Mouse (Mus musculus) bone marrow, adult 2 months (tissue): ENCODE measurements around the gene Arhgap33. TPM values are rescaled to one million over a fixed set of nuclear protein-coding genes. Genes with fewer than 3 reads are reported as not detected.

Experiments
- H3K27ac ChIP-seq: fragments of 200-500 bp; 2 replicates; pipeline ENCODE4 v1.5.1; 2012; ENCODE audit warnings: low read depth, mild to moderate bottlenecking, control low read depth, inconsistent platforms, low read length; ENCODE audit not compliant: control insufficient read depth, poor library complexity, insufficient read depth
- H3K4me1 ChIP-seq: fragments of 200-500 bp; 2 replicates; pipeline ENCODE4 v1.6.1; 2011; ENCODE audit warnings: low read length; ENCODE audit not compliant: control insufficient read depth, insufficient read depth
- H3K4me3 ChIP-seq: fragments of 200-500 bp; replicated peaks from 2 replicates; pipeline ENCODE3; 2011; ENCODE audit warnings: mild to moderate bottlenecking, low read depth, low read length, control low read depth; ENCODE audit not compliant: control insufficient read depth
- CTCF ChIP-seq: fragments of 200-500 bp; IDR thresholded peaks from 2 replicates; pipeline ENCODE4 v1.5.1; 2011; ENCODE audit warnings: low read length, control low read depth; ENCODE audit not compliant: control insufficient read depth, insufficient read depth
- POLR2A ChIP-seq: fragments of 200-500 bp; IDR thresholded peaks from 2 replicates; pipeline ENCODE4 v1.6.1; 2011; ENCODE audit warnings: low read depth, mild to moderate bottlenecking, control low read depth, low read length, borderline replicate concordance; ENCODE audit not compliant: control insufficient read depth
- WGBS: fragments of 180-500 bp; shearing (Covaris S2); methylation state at CpG from one replicate; pipeline ENCODE4 v1.1.7; 2018; 5-methylcytosine and 5-hydroxymethylcytosine counted together
- polyA plus RNA-seq: library from polyadenylated mRNA; stranded (reverse); fragments of >200 nt; gene quantifications from 2 replicates; pipeline ENCODE4 v1.2.4, GENCODE M21; 2011; ENCODE audit warnings: low replicate concordance; ENCODE audit not compliant: missing spikeins, insufficient read depth, insufficient read length

Arhgap33 gene
- polyA plus RNA-seq, 1 experiment, result 61.6 TPM

- Histone ChIP-seq H3K4me3 (no peak overlapping the region), H3K4me1 (no peaks in the 10 kb centered on the region), H3K27ac (no peak overlapping the region)
- WGBS, result 48% methylated on average over 5 of the region's 5 CpGs
- TF ChIP-seq POLR2A, result no peak
- peak; percentile 80 for TF ChIP-seq CTCF
These were observed 62.4 kb downstream of the Arhgap33 start for GRCm38 (mm10) chr7:30472411-30472810.

Other genes starting within 250 kb of the Arhgap33 start
- 3.2 and 3.5 TPM in 2 replicates for gene Clip3, start 243.3 kb downstream of the Arhgap33 start, polyA plus RNA-seq
- gene Alkbh6, start 226.3 kb downstream of the Arhgap33 start, polyA plus RNA-seq, result 11.7 and 23.3 TPM in 2 replicates
- 1.3 and 8.9 TPM in 2 replicates for gene Syne4, start 220.3 kb downstream of the Arhgap33 start, polyA plus RNA-seq
- gene E130208F15Rik, start 213.3 kb downstream of the Arhgap33 start, polyA plus RNA-seq, result 0.56 TPM in 1 of 2 replicates, not detected in the other
- gene Sdhaf1, start 211.2 kb downstream of the Arhgap33 start, polyA plus RNA-seq, result 6.3 and 10.1 TPM in 2 replicates
- 0.45 and 0.70 TPM in 2 replicates for gene Lrfn3, start 172.3 kb downstream of the Arhgap33 start, polyA plus RNA-seq
- 164 and 433 TPM in 2 replicates for gene Tyrobp, start 121.3 kb downstream of the Arhgap33 start, polyA plus RNA-seq
- 47.8 and 107 TPM in 2 replicates for gene Hcst, start 115.2 kb downstream of the Arhgap33 start, polyA plus RNA-seq
- gene Nfkbid, start 113.3 kb downstream of the Arhgap33 start, polyA plus RNA-seq, result 12.3 and 34.2 TPM in 2 replicates
- 6.2 TPM in 1 of 2 replicates, not detected in the other for gene Aplp1, start 89.5 kb downstream of the Arhgap33 start, polyA plus RNA-seq
- gene Kirrel2, start 77.4 kb downstream of the Arhgap33 start, polyA plus RNA-seq, result 0.25 and 4.8 TPM in 2 replicates
- 1.5 TPM in 1 of 2 replicates, not detected in the other for gene Nphs1, start 76.7 kb downstream of the Arhgap33 start, polyA plus RNA-seq
- gene Prodh2, start 41.4 kb downstream of the Arhgap33 start, polyA plus RNA-seq, result 1.9 and 3.1 TPM in 2 replicates
- 13.1 and 19.0 TPM in 2 replicates for gene Hspb6, start 17.1 kb upstream of the Arhgap33 start, polyA plus RNA-seq
- gene Proser3, start 17.2 kb upstream of the Arhgap33 start, polyA plus RNA-seq, result 4.2 and 12.8 TPM in 2 replicates
- 22.2 and 47.7 TPM in 2 replicates for gene Lin37, start 24.8 kb upstream of the Arhgap33 start, polyA plus RNA-seq
- 28.8 and 71.1 TPM in 2 replicates for gene U2af1l4, start 28.2 kb upstream of the Arhgap33 start, polyA plus RNA-seq
- 7.6 and 11.0 TPM in 2 replicates for gene Gm49396, start 28.3 kb upstream of the Arhgap33 start, polyA plus RNA-seq
- 50.7 and 98.9 TPM in 2 replicates for gene Psenen, start 28.6 kb upstream of the Arhgap33 start, polyA plus RNA-seq
- 11.3 and 15.7 TPM in 2 replicates for gene Igflr1, start 30.4 kb upstream of the Arhgap33 start, polyA plus RNA-seq
- gene Kmt2b, start 53.7 kb upstream of the Arhgap33 start, polyA plus RNA-seq, result 35.5 and 102 TPM in 2 replicates
- gene Zbtb32, start 63.8 kb upstream of the Arhgap33 start, polyA plus RNA-seq, result 3.1 TPM in 1 of 2 replicates, not detected in the other
- gene Upk1a, start 77.8 kb upstream of the Arhgap33 start, polyA plus RNA-seq, result 1.4 TPM in 1 of 2 replicates, not detected in the other
- gene Cox6b1, start 91.1 kb upstream of the Arhgap33 start, polyA plus RNA-seq, result 443 and 613 TPM in 2 replicates
- gene Etv2, start 100.8 kb upstream of the Arhgap33 start, polyA plus RNA-seq, result not detected in 2 replicates
- gene Rbm42, start 115.3 kb upstream of the Arhgap33 start, polyA plus RNA-seq, result 24.9 and 25.2 TPM in 2 replicates
- gene Haus5, start 129.9 kb upstream of the Arhgap33 start, polyA plus RNA-seq, result 19.5 and 32.1 TPM in 2 replicates
- not detected in 2 replicates for gene Pmis2, start 136.5 kb upstream of the Arhgap33 start, polyA plus RNA-seq
- gene 2200002J24Rik, start 163.9 kb upstream of the Arhgap33 start, polyA plus RNA-seq, result not detected in 2 replicates
- 0.95 TPM in 1 of 2 replicates, not detected in the other for gene Atp4a, start 177.1 kb upstream of the Arhgap33 start, polyA plus RNA-seq
- gene Tmem147, start 194.5 kb upstream of the Arhgap33 start, polyA plus RNA-seq, result 49.6 and 95.6 TPM in 2 replicates
- not detected in 2 replicates for gene Gapdhs, start 208.6 kb upstream of the Arhgap33 start, polyA plus RNA-seq
- 3.5 and 6.4 TPM in 2 replicates for gene Sbsn, start 216.4 kb upstream of the Arhgap33 start, polyA plus RNA-seq
- gene Dmkn, start 228.7 kb upstream of the Arhgap33 start, polyA plus RNA-seq, result 3.1 TPM in 1 of 2 replicates, not detected in the other